ENCODE assay signal across 8 mouse cellular contexts in genomic region chr15:81190630-81191178, GRCm38 (mm10). TPM values are rescaled to one million over a fixed set of nuclear protein-coding genes. Genes with fewer than 3 reads are reported as not detected.
DNase-seq lines count a peak whose midpoint lies in the region; ATAC-seq and TF ChIP-seq lines count a peak whose summit lies in the region.

Gene Mrtfa (minus strand): TSS chr15:81190757.

- DNase-seq in G1E (ENCODE audit: low spot score) = peak; percentile 99
- DNase-seq in cerebellum, adult 18-20 months = peak; percentile 98 to 100
- DNase-seq in heart, postnatal 36 days = peak; percentile 99
- peak; percentile 99 for DNase-seq in layer of hippocampus, adult 2 months (ENCODE audit: low spot score in 2 of 2)
- DNase-seq in lung, embryonic 14.5 days = peak; percentile 100
- DNase-seq in thymus, adult 2 months = peak; percentile 100

- peak within 1 kb of the TSS; percentile 88 for H3K27ac ChIP-seq in forebrain, embryonic 16.5 days (ENCODE audit: low read length)
- peak within 1 kb of the TSS; percentile 86 for H3K27ac ChIP-seq in layer of hippocampus, adult 2 months
- peak within 1 kb of the TSS; percentile 55; the same call in 1 of the 2 replicates for H3K27ac ChIP-seq in lung, embryonic 14.5 days (ENCODE audit: low read depth)
- peak within 1 kb of the TSS; percentile 70 for H3K27ac ChIP-seq in olfactory bulb, adult 2 months (ENCODE audit: insufficient read depth, low read depth, low read length)
- peak within 1 kb of the TSS; percentile 75 for H3K27ac ChIP-seq in thymus, adult 2 months (ENCODE audit: control insufficient read depth, insufficient read depth, low read length)

- H3K4me3 ChIP-seq in G1E (ENCODE audit: low read depth, low read length) = peak within 1 kb of the TSS; percentile 89
- peak within 1 kb of the TSS; percentile 99 for H3K4me3 ChIP-seq in forebrain, embryonic 16.5 days (replicated peaks; ENCODE audit: low read length)
- peak within 1 kb of the TSS; percentile 100 for H3K4me3 ChIP-seq in layer of hippocampus, adult 2 months
- H3K4me3 ChIP-seq in lung, embryonic 14.5 days (ENCODE audit: low read depth, low read length) = peak within 1 kb of the TSS; percentile 92
- peak within 1 kb of the TSS; percentile 82 for H3K4me3 ChIP-seq in olfactory bulb, adult 2 months (ENCODE audit: insufficient read depth, low read depth, low read length)
- peak within 1 kb of the TSS; percentile 89 for H3K4me3 ChIP-seq in thymus, adult 2 months (ENCODE audit: control insufficient read depth, insufficient read depth, low read length)

- peak within 1 kb of the TSS; percentile 74 for H3K4me2 ChIP-seq in forebrain, embryonic 16.5 days (ENCODE audit: low read length)
- H3K4me2 ChIP-seq in lung, embryonic 14.5 days = peak within 1 kb of the TSS; percentile 89

- no peak for TF ChIP-seq CTCF in G1E (IDR thresholded peaks at IDR 0.05; ENCODE audit: low read depth, low read length)
- peak; percentile 15; the same call in 1 of the 2 replicates for TF ChIP-seq CTCF in layer of hippocampus, adult 2 months (conservative IDR thresholded peaks at IDR 0.05)
- TF ChIP-seq CTCF in lung, embryonic 14.5 days (IDR thresholded peaks at IDR 0.05; ENCODE audit: low read depth) = no peak
- no peak for TF ChIP-seq CTCF in olfactory bulb, adult 2 months (IDR thresholded peaks at IDR 0.05; ENCODE audit: insufficient read depth, low read depth, low read length)
- TF ChIP-seq CTCF in thymus, adult 2 months (IDR thresholded peaks at IDR 0.05; ENCODE audit: borderline replicate concordance, control insufficient read depth, extremely low read depth, insufficient read depth, low read length, poor library complexity) = peak; percentile 58

- H3K4me1 ChIP-seq in G1E (ENCODE audit: insufficient read depth, low read depth, low read length) = peaks cover 29% of the 10 kb centered on the region
- H3K4me1 ChIP-seq in forebrain, embryonic 16.5 days (replicated peaks; ENCODE audit: control insufficient read depth, insufficient read depth, low read length) = peaks cover 21% of the 10 kb centered on the region
- no peaks in the 10 kb centered on the region; the same call in 1 of the 2 replicates for H3K4me1 ChIP-seq in lung, embryonic 14.5 days (ENCODE audit: insufficient read depth)
- peaks cover 7% of the 10 kb centered on the region; the same call in 1 of the 2 replicates for H3K4me1 ChIP-seq in olfactory bulb, adult 2 months (ENCODE audit: control insufficient read depth, insufficient read depth, low read length)
- H3K4me1 ChIP-seq in thymus, adult 2 months (replicated peaks; ENCODE audit: control insufficient read depth, insufficient read depth, low read length) = peaks cover 10% of the 10 kb centered on the region

- ATAC-seq in G1E (ENCODE audit: extremely low read depth, insufficient number of reproducible peaks, low FRiP score, poor library complexity, severe bottlenecking) = peak; percentile 99
- peak; percentile 100 for ATAC-seq in forebrain, embryonic 16.5 days
- ATAC-seq in lung, embryonic 14.5 days (ENCODE audit: insufficient read depth) = peak; percentile 99

- no peaks in the 10 kb centered on the region; the same call in none of the 2 replicates for H3K27me3 ChIP-seq in G1E (ENCODE audit: insufficient read depth, low read length)
- no peaks in the 10 kb centered on the region for H3K27me3 ChIP-seq in forebrain, embryonic 16.5 days (replicated peaks; ENCODE audit: control insufficient read depth, insufficient read depth, low read length)
- H3K27me3 ChIP-seq in lung, embryonic 14.5 days (ENCODE audit: insufficient read depth, low read length) = no peaks in the 10 kb centered on the region
- no peaks in the 10 kb centered on the region for H3K27me3 ChIP-seq in thymus, adult 2 months (ENCODE audit: control insufficient read depth, insufficient read depth, low read length)

- no peak; the same call in 1 of the 2 replicates for TF ChIP-seq POLR2A in olfactory bulb, adult 2 months (IDR thresholded peaks at IDR 0.05; ENCODE audit: insufficient read depth, low read depth, low read length)
- peak; percentile 62 for TF ChIP-seq POLR2A in thymus, adult 2 months (IDR thresholded peaks at IDR 0.05; ENCODE audit: control insufficient read depth, extremely low read depth, insufficient read depth, low read length, poor library complexity)

- WGBS in forebrain, embryonic 16.5 days = under 1% methylated on average over 48 of the region's 48 CpGs
- under 1% methylated on average over 48 of the region's 48 CpGs for WGBS in lung, embryonic 14.5 days
- WGBS in olfactory bulb, adult 2 months = under 1% methylated on average over 48 of the region's 48 CpGs
- under 1% methylated on average over 46 of the region's 48 CpGs for WGBS in thymus, adult 2 months

- peak within 1 kb of the TSS; percentile 95 for H3K9ac ChIP-seq in forebrain, embryonic 16.5 days (replicated peaks; ENCODE audit: low read depth, low read length)
- peak within 1 kb of the TSS; percentile 80 for H3K9ac ChIP-seq in lung, embryonic 14.5 days

- H3K36me3 ChIP-seq in G1E (replicated peaks) = peaks cover 10% of the 10 kb centered on the region
- no peaks in the 10 kb centered on the region for H3K36me3 ChIP-seq in forebrain, embryonic 16.5 days (ENCODE audit: control insufficient read depth, insufficient read depth)
- H3K36me3 ChIP-seq in lung, embryonic 14.5 days (ENCODE audit: insufficient read depth) = peaks cover 7% of the 10 kb centered on the region; the same call in 1 of the 2 replicates
- no peaks in the 10 kb centered on the region for H3K36me3 ChIP-seq in thymus, adult 2 months (ENCODE audit: control insufficient read depth, insufficient read depth, low read length)

- H3K9me3 ChIP-seq in G1E (replicated peaks) = no peaks in the 10 kb centered on the region
- no peaks in the 10 kb centered on the region for H3K9me3 ChIP-seq in forebrain, embryonic 16.5 days (ENCODE audit: control insufficient read depth, low read length)
- no peaks in the 10 kb centered on the region for H3K9me3 ChIP-seq in lung, embryonic 14.5 days (ENCODE audit: low read depth, low read length)

- intact Hi-C loops in heart, postnatal 36 days (cut with DNase I) = no loop called here

RNA-seq across cellular contexts. Expression of gene Mrtfa, which starts in this region (rescaled TPM):
- total RNA-seq in G1E (2014; fragmentation: Nextera tagmentation) = 16.5 and 17.2 TPM in 2 replicates
- total RNA-seq in G1E (2017) = 1.5 and 2.3 TPM in 2 replicates
- 18.3 and 18.5 TPM in 2 replicates for polyA plus RNA-seq in G1E (2012)
- polyA plus RNA-seq in forebrain, embryonic 16.5 days (2015; fragmentation: Nextera tagmentation; extraction: Ambion mirVana) = 22.0 and 28.3 TPM in 2 replicates
- 10 to 100 TPM in 1 of 2 experiments, 1 to 10 TPM in 1; 8.0 to 11.1 TPM for total RNA-seq in heart, postnatal 36 days (2021)
- 100 to 1,000 TPM; 109 to 115 TPM for total RNA-seq in layer of hippocampus, adult 2 months (2021)
- polyA plus RNA-seq in lung, embryonic 14.5 days (2014; fragmentation: Nextera tagmentation; extraction: Ambion mirVana) = 26.3 and 28.9 TPM in 2 replicates
- not detected in 2 replicates for polyA plus RNA-seq in olfactory bulb, adult 2 months (2012; ENCODE audit: insufficient read depth, insufficient read length, low replicate concordance, missing spikeins)
- 114 and 127 TPM in 2 replicates for polyA plus RNA-seq in thymus, adult 2 months (2012; rRNA removed)

Comparison
In these comparisons a context has a peak if more than half of its experiments do, and no peak if none do; other contexts are left out.
1. Peak in every context shown above with its lines: DNase-seq, ATAC-seq, H3K4me3 ChIP-seq and H3K27ac ChIP-seq.
2. RNA of gene Mrtfa (total RNA-seq): 109 to 115 TPM in layer of hippocampus, adult 2 months; 1.5 to 17.2 TPM in G1E and 8.0 to 11.1 TPM in heart, postnatal 36 days; every median in the first group is over 4 times any median in the second.
3. CTCF ChIP-seq: peak in layer of hippocampus, adult 2 months (single experiment) and thymus, adult 2 months (single experiment); none in G1E (single experiment), lung, embryonic 14.5 days (single experiment) and olfactory bulb, adult 2 months (single experiment).